Mouse (Mus musculus) neural tube, embryonic 15.5 days (tissue): ENCODE measurements around the gene Neurl4. TPM values are rescaled to one million over a fixed set of nuclear protein-coding genes. Genes with fewer than 3 reads are reported as not detected.
"Not testable (repeated sequence)": the region's sequence is repeated elsewhere in the genome, so short reads cannot be mapped to it uniquely, and the experiment has no call there.

Experiments used
- ATAC-seq: fragments of 200-750 bp; cut with Nextera tagmentation; 2 replicates; pipeline ENCODE4 v1.8.0; 2017; ENCODE audit warnings: mild to moderate bottlenecking, moderate TSS enrichment, moderate library complexity; ENCODE audit not compliant: low FRiP score
- H3K27ac ChIP-seq: fragments of 300-500 bp; sonication (generic); replicated peaks from 2 replicates; pipeline ENCODE4 v1.5.1; 2015; ENCODE audit warnings: mild to moderate bottlenecking, inconsistent platforms
- H3K27me3 ChIP-seq: fragments of 300-500 bp; sonication (generic); replicated peaks from 2 replicates; pipeline ENCODE4 v1.6.1; 2015; ENCODE audit warnings: inconsistent platforms
- H3K36me3 ChIP-seq: fragments of 300-500 bp; sonication (generic); 2 replicates; pipeline ENCODE4 v1.6.1; 2015; ENCODE audit warnings: inconsistent platforms
- H3K4me1 ChIP-seq: fragments of 300-500 bp; sonication (generic); 2 replicates; pipeline ENCODE4 v1.6.1; 2015; ENCODE audit warnings: inconsistent platforms
- H3K4me2 ChIP-seq: fragments of 300-500 bp; sonication (generic); 2 replicates; pipeline ENCODE4 v1.6.1; 2015; ENCODE audit warnings: inconsistent platforms, mild to moderate bottlenecking, moderate library complexity
- H3K4me3 ChIP-seq: fragments of 300-500 bp; sonication (generic); replicated peaks from 2 replicates; pipeline ENCODE4 v1.5.1; 2015; ENCODE audit warnings: mild to moderate bottlenecking, inconsistent platforms
- H3K9ac ChIP-seq: fragments of 300-500 bp; sonication (generic); replicated peaks from 2 replicates; pipeline ENCODE4 v1.6.1; 2015; ENCODE audit warnings: mild to moderate bottlenecking, inconsistent platforms
- H3K9me3 ChIP-seq: fragments of 300-500 bp; sonication (generic); replicated peaks from 2 replicates; pipeline ENCODE4 v1.6.1; 2016; ENCODE audit warnings: inconsistent platforms
- WGBS: fragments of 180-500 bp; shearing (Covaris S2); methylation state at CpG from one replicate; pipeline ENCODE4 v1.1.7; 2015; ENCODE audit warnings: mixed read lengths; 5-methylcytosine and 5-hydroxymethylcytosine counted together
- polyA plus RNA-seq: library from polyadenylated mRNA; unstranded; fragments of >200 nt; fragmentation: Nextera tagmentation; extraction: Ambion mirVana; gene quantifications from 2 replicates; pipeline ENCODE4 v1.2.1, GENCODE M21; 2015

Gene Neurl4
- polyA plus RNA-seq, 1 experiment from 2014 or later = 15.7 TPM

DNA sequence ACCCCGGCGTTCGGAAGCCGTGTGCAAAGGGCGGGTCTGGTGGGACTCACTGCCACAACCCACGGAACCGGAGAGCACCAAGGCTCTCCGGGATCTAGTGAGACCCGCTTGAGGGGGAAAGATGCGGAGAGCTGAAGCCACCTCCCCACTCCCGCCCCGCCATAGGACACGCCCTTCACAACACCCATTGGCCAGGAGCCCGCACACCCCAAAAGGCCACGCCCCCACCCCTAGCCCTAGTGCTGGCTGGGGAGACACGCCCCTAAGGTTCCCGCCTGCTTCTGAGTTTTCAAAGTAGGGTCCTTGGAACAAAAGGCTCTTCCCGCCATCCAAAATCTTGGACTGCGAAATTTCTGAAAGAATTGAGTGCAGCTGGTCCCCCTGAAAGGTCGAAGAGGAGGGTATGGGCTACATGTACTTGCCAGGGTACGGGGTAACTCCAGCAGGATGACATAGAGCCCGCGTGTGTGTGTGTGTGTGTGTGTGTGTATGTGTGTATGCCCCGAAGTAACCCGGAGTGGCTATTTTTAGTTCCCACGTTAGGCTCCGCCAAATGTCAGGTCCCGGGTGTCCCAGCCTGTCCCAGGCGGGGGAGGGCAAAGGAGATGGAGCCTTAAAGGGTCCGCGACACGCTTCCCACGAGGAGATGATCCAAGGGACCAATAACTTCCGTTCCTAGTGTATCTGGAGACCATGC is 47.3 kb downstream of the Neurl4 start, which contains the start of gene Slc2a4:
TSS of gene Slc2a4 (minus strand) at position 123 of the 697 bp plus-strand sequence.
- WGBS = under 1% methylated on average over 33 of the region's 34 CpGs
- Histone ChIP-seq H3K4me1 (peaks cover 21% of the 10 kb centered on the region), H3K4me3 (peak within 1 kb of the TSS; percentile 47), H3K9ac (peak within 1 kb of the TSS; percentile 42; the same call in 1 of the 2 replicates), H3K4me2 (peak within 1 kb of the TSS; percentile 63), H3K27me3 (peaks cover 23% of the 10 kb centered on the region), H3K9me3 (no peaks in the 10 kb centered on the region), H3K36me3 (no peaks in the 10 kb centered on the region), H3K27ac (peak within 1 kb of the TSS; percentile 71)
- ATAC-seq = peak; percentile 95

GRCm38 (mm10) chr11:69948763-69949150 is 47.9 kb downstream of the Neurl4 start:
- H3K27me3 ChIP-seq = peaks cover 23% of the 10 kb centered on the region
- peaks cover 21% of the 10 kb centered on the region for H3K4me1 ChIP-seq
- H3K9me3 ChIP-seq = no peaks in the 10 kb centered on the region
- H3K36me3 ChIP-seq = no peaks in the 10 kb centered on the region
- 0 out of 2 replicates have a peak overlapping the region, but pooled peaks have one; percentile 71 for H3K27ac ChIP-seq
- H3K9ac ChIP-seq = peak overlapping the region; percentile 26; the same call in 1 of the 2 replicates
- peak overlapping the region; percentile 63 for H3K4me2 ChIP-seq
- WGBS = 0% methylated on average over 14 of the region's 14 CpGs
- peak; percentile 15; the same call in 1 of the 2 replicates for ATAC-seq
- peak overlapping the region; percentile 47 for H3K4me3 ChIP-seq

DNA sequence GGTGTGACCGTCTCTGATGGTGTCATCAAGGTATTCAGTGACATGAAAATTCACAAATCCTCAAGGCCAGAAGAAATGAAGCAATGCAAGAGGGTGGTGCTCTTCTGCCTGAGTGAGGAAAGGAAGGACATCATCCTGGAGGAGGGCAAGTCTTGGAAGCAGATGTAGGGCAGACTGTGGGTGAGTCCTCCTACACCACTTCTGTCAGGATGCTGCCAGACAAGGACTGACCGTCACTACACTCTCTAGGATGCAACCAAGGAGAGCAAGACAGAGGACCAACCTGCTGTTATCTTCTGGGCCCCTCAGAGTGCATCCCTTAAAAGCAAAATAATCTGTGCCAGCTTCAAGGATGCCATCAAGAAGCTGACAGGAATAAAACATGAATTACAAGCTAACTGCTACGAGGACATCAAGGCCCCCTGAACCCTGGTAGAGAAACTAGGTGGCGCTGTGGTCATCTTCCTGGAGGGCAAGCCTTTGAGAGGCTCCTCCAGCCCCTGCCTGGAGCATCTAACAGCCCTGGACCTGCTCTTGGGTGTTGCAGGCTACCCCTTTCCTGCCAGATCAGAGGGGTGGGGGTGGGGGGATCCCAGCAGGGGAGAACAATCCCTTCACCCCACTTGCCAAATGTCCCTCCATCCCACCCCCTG is 50.1 kb downstream of the Neurl4 start:
- WGBS = 45% methylated on average over 4 of the region's 4 CpGs
- Histone ChIP-seq H3K4me2 (no peak overlapping the region), H3K4me1 (peaks cover 21% of the 10 kb centered on the region), H3K36me3 (no peaks in the 10 kb centered on the region), H3K9me3 (no peaks in the 10 kb centered on the region), H3K27me3 (peaks cover 23% of the 10 kb centered on the region), H3K4me3 (no peak overlapping the region), H3K9ac (no peak overlapping the region), H3K27ac (no peak overlapping the region)
- no peak for ATAC-seq

GRCm38 (mm10) chr11:69952274-69952673 is 51.4 kb downstream of the Neurl4 start:
- Histone ChIP-seq H3K4me2 (no peak overlapping the region), H3K9ac (no peak overlapping the region), H3K4me1 (peaks cover 18% of the 10 kb centered on the region)

GRCm38 (mm10) chr11:69953267-69953915 is 52.5 kb downstream of the Neurl4 start:
- ATAC-seq = no peak
- 73% methylated on average over 11 of the region's 11 CpGs for WGBS
- H3K4me1 ChIP-seq = peaks cover 7% of the 10 kb centered on the region

More at GRCm38 (mm10) chr11:69952274-69952673, 51.4 kb downstream of the Neurl4 start:
- Histone ChIP-seq H3K4me3 (no peak overlapping the region), H3K9me3 (no peaks in the 10 kb centered on the region), H3K36me3 (no peaks in the 10 kb centered on the region), H3K27ac (no peak overlapping the region), H3K27me3 (peaks cover 22% of the 10 kb centered on the region)
- 62% methylated on average over 1 of the region's 1 CpGs for WGBS
- ATAC-seq = no peak

GRCm38 (mm10) chr11:69955618-69956017 is 54.7 kb downstream of the Neurl4 start:
- not testable (repeated sequence) for H3K9ac ChIP-seq, H3K4me1 ChIP-seq, H3K4me2 ChIP-seq, ATAC-seq, H3K4me3 ChIP-seq, H3K9me3 ChIP-seq, H3K36me3 ChIP-seq, H3K27me3 ChIP-seq, H3K27ac ChIP-seq
- WGBS = 77% methylated on average over 4 of the region's 4 CpGs

More at GRCm38 (mm10) chr11:69953267-69953915, 52.5 kb downstream of the Neurl4 start:
- Histone ChIP-seq H3K9ac (no peak overlapping the region), H3K27me3 (peaks cover 15% of the 10 kb centered on the region), H3K4me3 (no peak overlapping the region), H3K27ac (no peak overlapping the region), H3K36me3 (no peaks in the 10 kb centered on the region), H3K4me2 (no peak overlapping the region), H3K9me3 (no peaks in the 10 kb centered on the region)

- ATAC-seq = no peak
- Histone ChIP-seq H3K4me1 (no peaks in the 10 kb centered on the region), H3K9me3 (no peaks in the 10 kb centered on the region), H3K36me3 (no peaks in the 10 kb centered on the region), H3K27ac (no peak overlapping the region), H3K9ac (no peak overlapping the region), H3K4me3 (no peak overlapping the region), H3K4me2 (no peak overlapping the region), H3K27me3 (peaks cover 12% of the 10 kb centered on the region; the same call in 1 of the 2 replicates)
- 68% methylated on average over 1 of the region's 1 CpGs for WGBS
Observed at GRCm38 (mm10) chr11:69956218-69956617, 55.3 kb downstream of the Neurl4 start.

DNA sequence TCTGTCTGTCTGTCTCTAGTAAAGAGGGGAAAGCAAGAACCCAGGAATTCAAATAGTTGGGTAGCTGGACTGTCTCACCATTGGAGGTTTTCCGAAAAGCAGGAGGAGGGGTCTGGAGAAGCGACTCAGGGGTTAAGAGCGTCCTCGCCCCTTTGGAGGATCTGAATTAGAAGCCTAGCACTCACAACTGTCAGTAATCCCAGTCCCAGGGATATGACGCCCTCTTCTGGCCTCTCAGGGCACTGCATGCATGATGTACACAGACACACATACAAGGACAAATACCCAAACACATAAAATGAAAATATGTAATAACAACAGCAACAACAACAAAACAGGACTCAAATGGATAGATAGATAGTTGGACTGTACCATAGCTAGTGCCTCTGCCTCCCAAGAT is 59.7 kb downstream of the Neurl4 start:
- H3K9ac ChIP-seq = no peak overlapping the region
- H3K4me1 ChIP-seq = peaks cover 6% of the 10 kb centered on the region; the same call in 1 of the 2 replicates
- H3K9me3 ChIP-seq = no peaks in the 10 kb centered on the region
- no peaks in the 10 kb centered on the region for H3K36me3 ChIP-seq
- H3K27ac ChIP-seq = no peak overlapping the region
- H3K4me3 ChIP-seq = no peak overlapping the region
- H3K27me3 ChIP-seq = peaks cover 55% of the 10 kb centered on the region
- no peak overlapping the region for H3K4me2 ChIP-seq
- no peak for ATAC-seq
- 39% methylated on average over 5 of the region's 5 CpGs for WGBS

DNA sequence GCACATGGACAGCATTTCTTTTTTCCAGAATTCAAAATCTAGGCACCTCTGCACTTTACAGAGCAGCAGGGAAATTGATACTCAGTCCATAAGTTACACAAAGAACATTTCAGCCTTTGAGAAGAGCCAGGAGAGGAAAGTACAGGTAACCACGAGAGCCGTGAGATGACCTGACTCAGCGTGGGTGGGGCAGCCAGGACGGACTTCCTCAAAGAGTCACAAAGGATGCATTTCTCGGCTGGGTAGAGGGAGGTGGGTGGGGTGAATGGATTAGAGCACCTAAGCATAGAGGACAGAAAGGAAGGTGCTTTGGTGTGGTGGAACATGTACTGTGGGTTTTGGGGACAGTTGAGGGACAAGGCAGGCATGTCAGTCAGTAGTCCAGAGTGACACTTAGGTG is 61.0 kb downstream of the Neurl4 start:
- no peak overlapping the region for H3K27ac ChIP-seq
- H3K9me3 ChIP-seq = no peaks in the 10 kb centered on the region
- H3K27me3 ChIP-seq = peaks cover 66% of the 10 kb centered on the region
- ATAC-seq = no peak
- H3K36me3 ChIP-seq = no peaks in the 10 kb centered on the region
- H3K4me1 ChIP-seq = peaks cover 17% of the 10 kb centered on the region
- H3K9ac ChIP-seq = no peak overlapping the region
- WGBS = 44% methylated on average over 5 of the region's 5 CpGs
- no peak overlapping the region for H3K4me3 ChIP-seq
- no peak overlapping the region for H3K4me2 ChIP-seq
